Mouse (Mus musculus): ENCODE measurements around the gene Psmc3.
A peak's percentile ranks its signal among the peaks of the same experiment; 100 is the strongest.
"Not testable (repeated sequence)": the region's sequence is repeated elsewhere in the genome, so short reads cannot be mapped to it uniquely, and the experiment has no call there.

The Psmc3 gene

DNA sequence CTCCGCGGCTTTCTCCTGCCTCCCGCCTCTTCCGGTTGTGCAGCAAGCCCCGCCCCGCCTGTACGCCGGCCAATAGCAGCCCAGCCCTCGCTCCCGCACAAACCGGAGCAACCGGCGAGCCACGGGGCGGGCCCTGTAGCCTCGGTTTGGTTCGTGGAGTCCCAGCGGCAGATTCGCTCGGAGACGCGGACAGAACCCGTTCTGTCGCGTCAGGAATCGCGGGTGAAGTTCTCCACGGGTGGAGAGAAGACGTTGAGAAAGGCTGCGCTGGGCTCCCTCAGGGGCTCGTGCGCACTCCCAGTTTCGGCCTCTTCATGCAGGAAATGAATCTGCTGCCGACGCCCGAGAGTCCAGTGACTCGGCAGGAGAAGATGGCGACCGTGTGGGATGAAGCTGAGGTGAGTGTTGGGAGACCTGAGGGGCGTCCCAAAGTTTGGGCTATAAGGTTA lies at the start of gene Psmc3:
TSS of gene Psmc3 (plus strand) at position 76 of the 449 bp plus-strand sequence.
- peak; percentile 89 for DNase-seq (ENCODE audit: low spot score in 2 of 2)

GRCm38 (mm10) chr2:91008536-91008935 lies 45.3 kb upstream of the Psmc3 start:
- no peak for DNase-seq (ENCODE audit: low spot score in 2 of 2)

- no peak for DNase-seq (ENCODE audit: low spot score in 2 of 2)
Measured at GRCm38 (mm10) chr2:91013881-91014280, 39.9 kb upstream of the Psmc3 start.

GRCm38 (mm10) chr2:91015386-91015785 lies 38.4 kb upstream of the Psmc3 start:
- no peak for DNase-seq (ENCODE audit: low spot score in 2 of 2)

GRCm38 (mm10) chr2:91018061-91018788 lies 35.6 kb upstream of the Psmc3 start:
- DNase-seq (ENCODE audit: low spot score in 2 of 2): no peak

DNA sequence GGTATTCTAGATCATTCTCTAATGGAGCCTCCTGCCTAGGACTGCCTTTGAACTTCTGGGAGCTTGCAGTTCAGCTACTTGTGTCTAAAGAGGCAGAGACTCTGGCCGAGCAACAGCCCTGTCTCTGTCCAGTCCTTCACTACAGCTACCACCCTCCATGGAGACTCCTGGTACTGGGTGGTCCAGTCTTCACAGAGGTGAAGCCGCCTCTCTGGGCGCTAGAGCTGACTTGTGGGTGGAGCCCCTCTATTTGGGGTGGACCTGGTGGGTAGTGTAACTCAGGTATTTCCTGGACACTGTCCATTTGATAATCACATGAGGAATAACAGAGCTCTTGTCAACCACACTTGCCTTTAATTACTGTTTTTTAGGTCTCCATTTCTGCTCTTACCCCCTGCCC lies 33.9 kb upstream of the Psmc3 start:
- no peak for DNase-seq (ENCODE audit: low spot score in 2 of 2)

DNA sequence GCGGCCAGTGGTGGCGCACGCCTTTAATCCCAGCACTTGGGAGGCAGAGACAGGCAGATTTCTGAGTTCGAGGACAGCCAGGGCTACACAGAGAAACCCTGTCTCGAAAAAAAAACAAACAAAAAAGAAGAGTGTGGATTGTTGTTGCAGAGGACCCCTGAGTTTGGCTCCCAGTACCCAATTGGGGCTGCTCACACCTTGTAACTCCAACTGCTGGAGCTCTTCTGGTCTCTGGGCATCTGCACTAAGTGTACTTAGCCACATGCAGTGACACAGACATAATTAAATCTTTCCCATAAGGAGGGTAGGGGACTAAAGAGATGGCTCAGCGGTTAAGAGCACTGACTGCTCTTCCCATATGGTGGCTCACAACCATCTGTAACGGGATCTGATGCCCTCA lies 31.5 kb upstream of the Psmc3 start:
- DNase-seq (ENCODE audit: low spot score in 2 of 2): not testable (repeated sequence)

DNA sequence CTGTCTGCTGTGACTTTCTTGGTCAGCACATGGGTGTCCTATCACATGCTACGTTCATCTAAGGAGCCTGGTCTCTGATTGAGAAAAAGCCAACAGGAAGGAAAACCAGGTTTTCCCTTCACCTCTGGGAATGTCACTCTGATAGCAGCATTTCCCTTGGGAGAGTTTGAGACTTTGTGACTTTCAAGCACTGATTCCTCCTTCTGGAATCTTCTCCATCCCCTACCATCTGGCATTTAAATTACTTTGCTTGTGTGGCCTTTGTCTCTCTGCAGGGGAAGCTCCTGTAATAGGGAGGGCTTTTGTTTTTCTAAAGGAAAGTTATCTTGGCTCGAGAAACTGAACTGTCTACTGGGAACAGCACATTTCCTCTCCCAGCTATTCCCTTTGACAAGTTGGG lies 30.7 kb upstream of the Psmc3 start:
- DNase-seq (ENCODE audit: low spot score in 2 of 2): no peak

- no peak for DNase-seq (ENCODE audit: low spot score in 2 of 2)
Measured at GRCm38 (mm10) chr2:91023956-91024355, 29.9 kb upstream of the Psmc3 start.

DNA sequence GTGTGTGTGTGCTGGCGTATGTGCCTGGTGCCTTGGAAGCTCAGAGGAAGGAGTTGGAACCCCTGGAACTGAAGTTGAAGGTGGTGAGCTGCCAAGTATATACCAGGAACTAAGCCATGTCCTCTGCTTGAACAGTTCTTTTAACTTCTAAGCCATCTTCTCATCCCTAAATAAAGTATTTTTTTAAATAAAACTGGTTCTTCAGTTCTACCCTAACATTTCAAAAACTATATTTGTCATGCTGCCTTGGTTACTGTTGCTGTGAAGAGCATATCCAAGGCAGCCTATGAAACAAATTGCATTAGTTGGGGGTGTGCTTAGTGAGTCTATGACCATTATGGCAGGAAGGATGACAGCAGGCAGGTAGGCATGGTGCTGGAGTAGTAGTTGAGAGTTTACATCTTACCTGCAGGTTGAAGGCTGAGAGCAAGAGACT lies 28.7 kb upstream of the Psmc3 start:
- no peak for DNase-seq (ENCODE audit: low spot score in 2 of 2)

DNA sequence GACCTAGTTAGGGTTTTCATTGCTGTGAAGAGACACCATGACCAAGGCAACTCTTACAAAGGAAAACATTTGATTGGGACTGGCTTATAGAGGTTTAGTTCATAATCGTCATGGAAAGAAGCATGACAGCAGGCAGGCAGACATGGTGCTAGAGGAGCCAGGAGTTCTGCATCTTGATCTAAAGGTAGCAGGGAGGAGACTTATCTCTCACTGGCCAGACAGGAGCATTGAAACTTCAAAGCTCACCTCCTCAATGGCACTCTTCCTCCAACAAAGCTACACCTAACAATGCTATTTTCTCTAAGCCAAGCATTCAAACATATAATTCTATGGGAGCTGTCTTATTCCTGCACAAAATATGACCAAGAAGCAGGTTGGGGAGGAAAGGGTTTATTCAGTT lies 27.3 kb upstream of the Psmc3 start:
- DNase-seq (ENCODE audit: low spot score in 2 of 2): no peak

DNA sequence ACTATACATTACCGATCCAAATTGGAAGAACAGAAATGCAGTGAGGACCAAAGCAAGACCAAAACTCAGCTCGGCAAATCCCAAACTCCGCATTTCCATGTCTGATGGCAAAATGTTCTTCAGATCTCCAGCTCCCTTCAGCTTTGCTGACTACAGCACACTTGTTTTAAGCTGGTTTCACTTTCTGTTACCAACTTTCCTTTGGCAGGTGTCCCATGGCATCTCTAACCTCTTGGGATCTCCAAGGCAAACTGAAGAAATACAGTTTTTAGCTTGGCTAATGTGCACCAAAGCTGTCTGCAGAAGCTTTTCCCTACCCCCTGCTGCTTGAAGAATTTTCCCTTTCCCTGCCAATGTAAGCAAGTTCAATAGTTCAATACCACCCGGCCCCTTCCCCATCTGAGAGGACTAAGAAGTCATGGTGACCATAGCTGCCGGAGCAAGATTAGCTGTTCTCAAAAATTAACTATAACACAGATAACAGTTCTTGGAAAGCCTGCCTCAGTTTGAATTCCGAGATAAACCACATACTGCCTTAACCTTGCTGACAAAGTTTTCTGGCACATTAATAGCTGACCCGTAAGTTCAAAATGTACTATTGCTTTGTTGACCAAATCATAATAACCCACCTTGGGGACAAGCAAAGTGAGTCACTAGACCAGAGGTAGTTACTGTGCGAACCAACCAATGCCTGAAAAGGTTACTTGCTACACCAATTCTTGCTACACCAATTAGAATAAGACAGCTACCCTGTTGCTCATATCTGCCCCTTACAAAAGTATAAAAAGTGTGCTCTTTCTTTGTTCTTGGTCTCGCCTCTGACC lies 26.2 kb upstream of the Psmc3 start:
- DNase-seq (ENCODE audit: low spot score in 2 of 2): no peak

- DNase-seq (ENCODE audit: low spot score in 2 of 2): no peak
Measured at GRCm38 (mm10) chr2:91031216-91031615, 22.6 kb upstream of the Psmc3 start.

DNA sequence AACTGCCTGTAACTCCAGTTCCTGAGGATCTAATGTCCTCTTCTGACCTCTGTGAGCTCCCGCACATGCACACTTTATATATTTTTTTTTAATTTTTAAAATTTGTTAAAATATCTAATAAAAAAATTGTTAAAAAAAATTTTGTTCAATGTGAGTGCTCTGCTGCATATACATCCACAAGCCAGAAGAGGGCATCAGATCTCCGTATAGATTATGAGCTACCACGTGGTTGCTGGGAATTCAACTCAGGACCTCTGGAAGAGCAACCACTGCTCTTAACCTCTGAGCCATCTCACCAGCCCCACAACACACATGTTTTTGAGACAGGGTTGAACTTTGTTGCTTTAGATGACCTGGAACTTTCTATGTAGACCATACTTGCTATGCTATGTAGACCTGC lies 20.8 kb upstream of the Psmc3 start:
- no peak for DNase-seq (ENCODE audit: low spot score in 2 of 2)

GRCm38 (mm10) chr2:91035385-91035784 lies 18.4 kb upstream of the Psmc3 start, which contains the start of gene Rapsn:
Gene Rapsn (plus strand): TSS chr2:91035620.
- no peak for DNase-seq (ENCODE audit: low spot score in 2 of 2)

DNA sequence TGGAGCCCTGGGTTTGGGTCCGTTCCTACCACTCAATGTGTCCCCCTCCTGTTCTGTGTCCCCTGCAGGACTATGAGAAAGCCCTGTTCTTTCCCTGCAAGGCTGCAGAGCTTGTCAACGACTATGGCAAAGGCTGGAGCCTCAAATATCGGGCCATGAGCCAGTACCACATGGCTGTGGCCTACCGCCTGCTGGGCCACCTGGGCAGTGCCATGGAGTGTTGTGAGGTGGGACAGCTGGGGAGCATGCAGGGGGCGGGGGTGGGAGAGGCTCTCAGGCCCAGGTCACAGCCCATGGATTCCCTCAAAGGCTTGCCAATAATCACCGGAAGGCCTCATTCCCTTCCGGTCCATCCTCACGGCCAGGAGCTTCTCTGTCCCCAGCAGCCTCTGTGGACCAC lies 12.0 kb upstream of the Psmc3 start:
- DNase-seq (ENCODE audit: low spot score in 2 of 2): no peak

DNA sequence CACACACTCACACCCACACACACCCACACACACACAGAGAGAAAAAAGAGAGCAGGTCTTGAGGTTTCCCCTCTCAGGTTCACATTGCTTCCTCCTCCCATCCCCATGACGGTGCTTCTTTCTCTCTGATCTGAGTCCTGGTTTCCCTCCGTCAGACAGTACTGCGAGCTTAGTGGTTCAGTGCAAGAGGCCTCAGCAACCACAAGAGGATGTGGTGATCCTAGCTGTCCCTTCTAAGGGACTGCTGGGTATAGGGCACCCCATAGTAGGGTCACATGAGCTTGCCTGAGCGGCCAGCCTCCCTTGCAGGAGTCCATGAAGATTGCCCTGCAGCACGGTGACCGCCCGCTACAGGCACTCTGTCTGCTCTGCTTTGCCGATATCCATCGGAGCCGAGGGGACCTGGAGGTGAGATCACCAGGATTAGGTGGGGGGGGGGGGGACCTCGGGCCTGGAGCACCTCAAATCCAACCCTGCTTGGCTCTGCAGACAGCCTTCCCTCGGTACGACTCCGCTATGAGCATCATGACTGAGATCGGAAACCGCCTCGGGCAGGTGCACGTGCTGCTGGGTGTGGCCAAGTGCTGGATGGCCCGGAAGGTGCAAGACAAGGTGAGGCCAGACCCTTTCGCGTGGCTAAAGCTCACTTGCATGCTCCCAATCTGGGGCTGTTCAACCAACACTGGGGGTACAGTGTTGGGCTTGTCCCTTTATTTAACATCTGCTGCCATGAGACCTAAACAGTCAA lies 11.0 kb upstream of the Psmc3 start:
- DNase-seq (ENCODE audit: low spot score in 2 of 2): no peak

DNA sequence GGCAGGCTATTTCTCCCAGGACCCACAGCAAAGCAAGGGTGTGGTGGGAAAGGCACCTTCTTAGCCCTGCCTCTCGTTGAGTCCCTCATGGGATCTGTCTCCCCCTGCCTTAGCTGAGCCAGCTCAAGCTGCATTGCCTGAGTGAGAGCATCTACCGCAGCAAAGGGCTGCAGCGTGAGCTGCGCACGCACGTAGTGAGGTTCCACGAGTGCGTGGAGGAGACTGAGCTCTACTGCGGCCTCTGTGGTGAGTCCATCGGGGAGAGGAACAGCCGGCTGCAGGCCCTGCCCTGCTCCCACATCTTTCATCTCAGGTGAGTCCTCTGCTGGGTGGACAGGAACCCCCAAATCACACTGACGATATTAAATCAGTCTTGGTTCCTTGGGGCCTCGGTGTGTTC lies 9.1 kb upstream of the Psmc3 start:
- no peak for DNase-seq (ENCODE audit: low spot score in 2 of 2)

DNA sequence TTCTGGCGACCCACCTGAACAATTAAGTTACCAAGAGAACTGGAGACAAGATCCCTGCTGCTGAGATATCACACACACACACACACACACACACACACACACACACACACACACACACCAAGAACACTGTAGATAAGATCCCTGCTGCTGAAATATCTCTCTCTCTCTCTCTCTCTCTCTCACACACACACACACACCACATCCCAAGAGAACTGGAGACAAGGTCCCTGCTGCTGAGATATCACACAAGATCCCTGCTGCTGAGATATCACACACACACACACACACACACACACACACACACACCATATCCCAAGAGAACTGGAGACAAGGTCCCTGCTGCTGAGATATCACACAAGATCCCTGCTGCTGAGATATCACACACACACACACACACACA lies 8.0 kb upstream of the Psmc3 start:
- not testable (repeated sequence) for DNase-seq (ENCODE audit: low spot score in 2 of 2)

DNA sequence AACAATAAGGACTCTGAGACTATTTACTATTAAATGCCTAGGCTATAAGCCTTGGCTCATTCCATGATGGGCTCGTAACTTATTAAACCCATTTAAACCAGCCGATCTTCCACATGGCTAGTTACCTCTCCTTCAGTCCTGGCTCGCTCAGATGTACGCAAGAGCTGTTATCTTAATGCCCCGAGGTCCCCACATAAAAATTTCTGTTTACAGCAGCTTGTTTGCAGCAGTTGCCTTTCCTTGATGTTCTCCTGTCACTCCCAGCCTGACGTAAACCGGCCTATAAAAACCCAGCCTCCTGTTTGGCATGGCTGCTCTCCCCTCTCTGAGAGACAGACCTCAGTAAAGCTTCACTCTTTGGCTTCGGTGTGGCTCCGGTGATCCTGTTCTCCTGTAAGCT lies 6.5 kb upstream of the Psmc3 start:
- DNase-seq (ENCODE audit: low spot score in 2 of 2): no peak

DNA sequence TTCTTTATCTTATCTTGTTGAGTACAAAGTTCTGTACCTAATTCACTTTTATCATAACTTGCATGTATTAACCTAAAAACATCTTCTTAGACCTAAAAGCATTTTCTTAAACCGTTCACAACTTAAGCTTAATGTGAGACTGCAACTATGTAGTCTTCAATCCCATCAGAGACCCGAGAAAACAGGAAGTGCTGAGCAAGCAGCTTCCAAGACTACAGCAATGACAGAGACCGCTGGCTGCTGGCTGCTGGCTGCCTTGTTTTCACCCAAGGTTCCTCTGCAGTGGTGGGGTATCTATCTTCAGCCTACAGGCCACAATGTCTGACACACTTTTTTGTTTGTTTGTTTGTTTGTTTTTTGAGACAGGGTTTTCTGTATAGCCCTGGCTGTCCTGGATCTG lies 1.9 kb upstream of the Psmc3 start:
- no peak for DNase-seq (ENCODE audit: low spot score in 2 of 2)

- DNase-seq (ENCODE audit: low spot score in 2 of 2): no peak
Measured at GRCm38 (mm10) chr2:91052752-91053151, 1.1 kb upstream of the Psmc3 start.
